Mouse (Mus musculus) liver, embryonic 14.5 days (tissue): ENCODE results near the gene Mettl25. TPM values are rescaled to one million over a fixed set of nuclear protein-coding genes. Genes with fewer than 3 reads are reported as not detected.

Experiments
- ATAC-seq: fragments of 200-750 bp; cut with Nextera tagmentation; 2 replicates; pipeline ENCODE4 v1.8.0; 2017; ENCODE audit warnings: moderate number of reproducible peaks, mild to moderate bottlenecking, moderate library complexity; ENCODE audit not compliant: insufficient read depth
- DNase-seq, 3 experiments: peaks; one replicate each; pipeline ENCODE4 v3.0.0-alpha.2; 2012 to 2013; ENCODE audit warnings: low read depth in 3 of 3, low spot score in 3 of 3
- H3K27ac ChIP-seq: fragments of 300-500 bp; sonication (generic); 2 replicates; pipeline ENCODE4 v1.5.1; 2014; ENCODE audit warnings: moderate library complexity, mild to moderate bottlenecking, control low read depth, inconsistent platforms
- H3K27me3 ChIP-seq: fragments of 300-500 bp; sonication (generic); 2 replicates; pipeline ENCODE4 v1.6.1; 2014; ENCODE audit warnings: mild to moderate bottlenecking, low read length, moderate library complexity; ENCODE audit not compliant: control insufficient read depth, insufficient read depth
- H3K36me3 ChIP-seq: fragments of 300-500 bp; sonication (generic); replicated peaks from 2 replicates; pipeline ENCODE4 v1.6.1; 2014; ENCODE audit warnings: low read depth; ENCODE audit not compliant: control insufficient read depth, insufficient read depth
- H3K4me1 ChIP-seq, 2 experiments: fragments of 200-500 bp in 1 of 2; fragments of 300-500 bp in 1 of 2; sonication (generic) in 1 of 2; replicated peaks; 2 replicates each; pipeline ENCODE4 v1.6.1; 2012 to 2014; ENCODE audit warnings: antibody characterized with exemption in 1 of 2, inconsistent platforms in 1 of 2, low read length in 1 of 2; ENCODE audit not compliant: control insufficient read depth in 2 of 2, insufficient read depth in 2 of 2
- H3K4me2 ChIP-seq: fragments of 300-500 bp; sonication (generic); 2 replicates; pipeline ENCODE4 v1.6.1; 2014; ENCODE audit warnings: low read depth, mild to moderate bottlenecking, control low read depth, moderate library complexity
- H3K4me3 ChIP-seq, 2 experiments: fragments of 200-500 bp in 1 of 2; fragments of 300-500 bp in 1 of 2; sonication (generic) in 1 of 2; 2 replicates each; pipeline ENCODE4 v1.5.1; 2012 to 2014; ENCODE audit warnings: low read depth in 2 of 2, low read length in 2 of 2, mild to moderate bottlenecking in 2 of 2, control low read depth in 1 of 2, inconsistent platforms in 1 of 2, moderate library complexity in 1 of 2; ENCODE audit not compliant: insufficient read depth in 1 of 2
- H3K9ac ChIP-seq: fragments of 300-500 bp; sonication (generic); replicated peaks from 2 replicates; pipeline ENCODE4 v1.6.1; 2014; ENCODE audit warnings: mild to moderate bottlenecking, control low read depth, moderate library complexity
- H3K9me3 ChIP-seq: fragments of 300-500 bp; sonication (generic); 2 replicates; pipeline ENCODE4 v1.6.1; 2016; ENCODE audit warnings: low read length, mixed read lengths; ENCODE audit not compliant: control insufficient read depth
- CTCF ChIP-seq: IDR thresholded peaks from 2 replicates; pipeline ENCODE4 v1.5.1; 2016; ENCODE audit warnings: antibody characterized with exemption, low read depth, control low read depth
- EP300 ChIP-seq: IDR thresholded peaks from 2 replicates; pipeline ENCODE4 v1.6.1; 2016; ENCODE audit warnings: antibody characterized with exemption, low read depth
- WGBS: fragments of 180-500 bp; shearing (Covaris S2); extraction: QIAGEN DNeasy Blood & Tissue Kit; methylation state at CpG from one replicate; pipeline ENCODE4 v1.1.7; 2014; ENCODE audit not compliant: insufficient replicate concordance; 5-methylcytosine and 5-hydroxymethylcytosine counted together
- polyA plus RNA-seq, 2 experiments: library from polyadenylated mRNA; depleted of rRNA in 1 of 2; stranded (reverse) in 1 of 2; unstranded in 1 of 2; fragments of >200 nt; fragmentation: Nextera tagmentation in 1 of 2; extraction: Ambion mirVana in 1 of 2; gene quantifications; 2 replicates each; pipeline versions ENCODE4 v1.2.1 to v1.2.3; 2012 to 2014

Mettl25 gene
- polyA plus RNA-seq, 2 experiments = 3.4 to 4.7 TPM

GRCm38 (mm10) chr10:105746019-105746418, 95.2 kb downstream of the Mettl25 start:
- Histone ChIP-seq H3K9me3 (no peaks in the 10 kb centered on the region), H3K4me2 (no peak overlapping the region), H3K4me1 (no peaks in the 10 kb centered on the region), H3K36me3 (no peaks in the 10 kb centered on the region), H3K9ac (no peak overlapping the region), H3K27ac (no peak overlapping the region), H3K27me3 (no peaks in the 10 kb centered on the region), H3K4me3 (no peak overlapping the region)
- no peak for DNase-seq
- TF ChIP-seq CTCF (no peak), EP300 (no peak)
- WGBS = 52% methylated on average over 1 of the region's 1 CpGs
- no peak for ATAC-seq

GRCm38 (mm10) chr10:105741736-105742135, 99.4 kb downstream of the Mettl25 start:
- ATAC-seq (no peak), DNase-seq (no peak)
- Histone ChIP-seq H3K9ac (no peak overlapping the region), H3K4me1 (no peaks in the 10 kb centered on the region), H3K36me3 (no peaks in the 10 kb centered on the region), H3K4me2 (no peak overlapping the region), H3K27ac (no peak overlapping the region), H3K27me3 (no peaks in the 10 kb centered on the region), H3K4me3 (no peak overlapping the region), H3K9me3 (no peaks in the 10 kb centered on the region)
- 56% methylated on average over 6 of the region's 6 CpGs for WGBS
- no peak for TF ChIP-seq CTCF
- TF ChIP-seq EP300 = no peak

GRCm38 (mm10) chr10:105738942-105739341, 102.2 kb downstream of the Mettl25 start:
- Histone ChIP-seq H3K36me3 (no peaks in the 10 kb centered on the region), H3K27ac (no peak overlapping the region), H3K4me2 (no peak overlapping the region), H3K9me3 (no peaks in the 10 kb centered on the region), H3K27me3 (no peaks in the 10 kb centered on the region), H3K4me3 (no peak overlapping the region), H3K4me1 (no peaks in the 10 kb centered on the region), H3K9ac (no peak overlapping the region)
- 55% methylated on average over 5 of the region's 5 CpGs for WGBS
- no peak for ATAC-seq
- no peak for DNase-seq
- no peak for TF ChIP-seq CTCF
- TF ChIP-seq EP300 = no peak

- TF ChIP-seq CTCF (no peak), EP300 (no peak)
- 52% methylated on average over 2 of the region's 2 CpGs for WGBS
- H3K9ac ChIP-seq = no peak overlapping the region
- ATAC-seq (no peak), DNase-seq (no peak)
- H3K4me3 ChIP-seq = no peak overlapping the region
- H3K4me1 ChIP-seq = no peaks in the 10 kb centered on the region
- H3K4me2 ChIP-seq = no peak overlapping the region
- H3K36me3 ChIP-seq = no peaks in the 10 kb centered on the region
- H3K27ac ChIP-seq = no peak overlapping the region
- H3K27me3 ChIP-seq = no peaks in the 10 kb centered on the region
- H3K9me3 ChIP-seq = no peaks in the 10 kb centered on the region
Measured at GRCm38 (mm10) chr10:105727798-105728197, 113.4 kb downstream of the Mettl25 start.

GRCm38 (mm10) chr10:105727353-105727752, 113.8 kb downstream of the Mettl25 start:
- Histone ChIP-seq H3K27ac (no peak overlapping the region), H3K9ac (no peak overlapping the region)
- 45% methylated on average over 6 of the region's 6 CpGs for WGBS

More at GRCm38 (mm10) chr10:105727353-105727752, 113.8 kb downstream of the Mettl25 start:
- no peak for ATAC-seq
- no peak for DNase-seq
- no peak overlapping the region for H3K4me3 ChIP-seq
- TF ChIP-seq EP300 (no peak), CTCF (no peak)
- H3K36me3 ChIP-seq = no peaks in the 10 kb centered on the region
- no peaks in the 10 kb centered on the region for H3K4me1 ChIP-seq
- no peak overlapping the region for H3K4me2 ChIP-seq
- no peaks in the 10 kb centered on the region for H3K9me3 ChIP-seq
- H3K27me3 ChIP-seq = no peaks in the 10 kb centered on the region
